Mouse (Mus musculus) layer of hippocampus, adult 8-10 months (tissue): ENCODE results near the gene Ccdc17. TPM values are rescaled to one million over a fixed set of nuclear protein-coding genes. Genes with fewer than 3 reads are reported as not detected.

Experiments
- DNase-seq, 2 experiments: peaks; one replicate each; pipeline ENCODE4 v3.0.0; 2022; ENCODE audit warnings: low spot score in 2 of 2
- total RNA-seq, 4 experiments: library from RNA; stranded (reverse); gene quantifications; 2 replicates each; pipeline ENCODE4 v1.2.4; 2022

The Ccdc17 gene
- 1 to 10 TPM; 4.7 to 7.1 (median 5.7) TPM for total RNA-seq

DNA sequence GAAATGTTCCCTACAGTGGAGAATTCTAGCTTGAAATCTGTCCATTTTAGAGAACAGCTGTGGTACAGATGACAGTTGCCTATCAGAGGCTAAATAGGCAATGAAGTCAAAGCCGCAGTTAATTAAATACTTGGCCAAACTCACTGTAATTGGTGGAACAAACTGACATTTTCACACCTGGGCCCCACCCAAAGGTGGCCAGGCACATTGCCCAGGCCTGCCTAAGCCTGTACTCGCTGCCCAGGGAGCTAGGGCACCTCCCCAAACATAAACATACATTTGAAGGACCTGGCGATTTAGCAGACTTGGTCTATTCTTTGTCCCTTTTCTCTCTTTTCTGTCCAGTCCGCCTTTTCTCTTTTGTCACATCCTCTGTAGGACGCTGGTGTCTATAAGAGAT lies at the start of gene Ccdc17:
Gene Ccdc17, plus strand, starts transcription at position 276 of the 400 bp plus-strand sequence.
- no peak for DNase-seq

DNA sequence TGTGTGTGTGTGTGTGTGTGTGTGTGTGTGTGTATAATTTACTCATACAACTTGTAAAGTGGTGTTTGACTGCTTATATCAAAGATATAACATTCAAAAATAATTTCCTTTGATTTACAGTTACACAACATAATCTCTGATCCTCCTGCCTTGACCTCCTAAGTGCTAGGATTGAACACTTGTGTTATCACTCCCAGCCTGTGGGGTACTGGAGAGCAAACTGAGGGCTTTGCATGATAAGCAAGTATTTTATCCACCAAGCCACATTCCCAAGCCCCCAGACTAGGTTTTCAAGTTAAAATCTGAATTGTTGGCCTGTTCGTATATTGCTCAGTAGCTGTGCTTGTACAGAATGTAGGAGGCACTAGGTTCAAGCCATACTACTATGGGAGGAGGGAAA lies 46.0 kb upstream of the Ccdc17 start:
- DNase-seq, result no peak

DNA sequence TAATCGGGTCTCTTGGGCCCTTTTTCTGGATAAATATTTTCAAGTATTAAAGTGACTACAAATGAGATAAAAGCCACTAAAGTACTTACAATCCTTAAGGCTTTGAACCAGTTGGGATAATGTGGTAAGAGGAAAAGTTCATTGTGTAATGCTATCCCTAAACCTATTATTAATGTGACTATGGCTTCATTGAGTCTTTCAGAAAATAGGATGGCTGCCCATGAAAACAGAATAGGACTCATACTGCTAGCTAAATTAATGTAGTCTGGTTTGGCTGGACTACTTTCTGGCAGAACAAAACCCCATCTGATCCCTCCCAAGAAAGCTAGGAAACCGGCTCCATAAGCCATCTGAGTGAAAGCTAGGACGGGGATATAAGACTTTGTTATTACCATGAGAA lies 43.4 kb upstream of the Ccdc17 start:
- no peak for DNase-seq

DNA sequence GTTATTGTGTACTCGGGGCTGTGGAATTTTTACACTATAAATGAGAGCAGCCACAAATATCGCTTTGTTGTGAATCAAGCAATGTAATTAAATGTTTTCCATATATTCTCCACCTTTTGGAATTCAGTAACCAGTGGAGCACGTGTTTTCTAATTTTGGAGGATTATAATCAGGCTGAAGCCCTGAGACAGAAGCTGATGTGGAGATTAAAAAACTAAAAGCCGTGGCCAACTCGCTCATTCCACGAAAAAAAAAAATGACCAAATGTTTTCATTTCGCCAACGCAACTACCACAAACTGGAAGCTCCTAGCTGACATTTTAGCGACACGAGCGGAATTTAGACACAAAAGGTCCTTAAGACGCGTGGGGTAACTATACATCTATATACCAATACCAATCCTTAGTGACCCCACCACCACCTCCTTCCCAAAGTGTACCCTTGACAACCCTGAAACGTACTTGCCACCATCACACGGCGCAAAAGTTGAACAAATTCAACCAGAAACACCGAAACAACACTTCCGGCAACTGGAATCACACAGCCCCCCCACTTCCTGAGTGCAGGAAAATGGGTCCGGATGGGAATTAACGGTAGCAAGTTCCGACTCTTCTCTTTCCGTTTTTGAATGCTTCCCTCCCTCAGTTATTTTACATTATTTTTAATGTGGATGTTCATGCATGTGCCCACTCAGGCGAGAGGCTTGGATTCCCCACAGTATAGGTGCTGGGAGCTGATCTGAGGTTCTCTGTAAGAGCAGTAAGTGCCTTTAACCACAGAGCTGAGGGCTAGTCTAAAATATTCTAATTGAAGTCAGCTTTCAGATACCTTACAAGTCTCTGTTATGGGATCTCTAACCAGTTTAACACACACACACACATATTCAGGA lies 40.8 kb upstream of the Ccdc17 start, which contains the start of gene Tmem69:
Gene Tmem69, minus strand, starts transcription at position 524 of the 888 bp plus-strand sequence.
- peak; percentile 66 to 77 for DNase-seq

DNA sequence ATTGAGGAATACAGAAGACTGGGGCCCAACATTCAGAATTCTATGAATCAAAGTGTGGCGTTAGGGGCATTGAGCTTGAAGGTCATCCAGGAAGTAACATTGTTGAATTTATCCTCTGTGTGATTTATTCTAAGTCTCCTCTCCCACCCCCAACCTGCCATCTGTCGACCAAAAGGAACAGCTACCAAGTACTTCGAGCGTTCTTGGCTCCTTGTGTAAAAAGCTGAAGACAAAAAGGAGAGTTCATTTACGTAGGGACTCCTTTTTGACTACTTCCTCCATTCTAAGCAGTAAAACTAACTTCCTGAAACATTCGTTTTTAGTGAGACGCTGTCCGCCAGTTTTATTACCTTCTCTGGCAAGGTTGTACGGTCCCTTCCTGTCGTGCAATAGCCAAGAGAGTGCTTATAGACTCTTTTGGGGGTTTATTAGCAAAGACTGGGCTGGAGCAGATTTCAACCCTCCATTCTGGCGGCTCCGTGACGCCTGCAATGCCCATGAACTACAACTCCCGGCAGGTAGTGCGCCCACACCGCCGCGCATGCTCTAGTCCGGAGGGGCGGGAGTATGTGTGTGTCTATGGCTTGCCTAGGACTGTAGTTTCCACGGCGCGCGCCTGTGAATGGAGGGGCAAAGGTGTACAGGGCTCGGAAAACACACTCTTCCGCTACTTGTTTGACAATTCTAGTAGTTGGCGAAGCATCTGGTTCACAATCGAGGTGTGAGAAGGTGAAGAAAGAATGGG lies 39.7 kb upstream of the Ccdc17 start:
- peak; percentile 92 to 93 for DNase-seq

DNA sequence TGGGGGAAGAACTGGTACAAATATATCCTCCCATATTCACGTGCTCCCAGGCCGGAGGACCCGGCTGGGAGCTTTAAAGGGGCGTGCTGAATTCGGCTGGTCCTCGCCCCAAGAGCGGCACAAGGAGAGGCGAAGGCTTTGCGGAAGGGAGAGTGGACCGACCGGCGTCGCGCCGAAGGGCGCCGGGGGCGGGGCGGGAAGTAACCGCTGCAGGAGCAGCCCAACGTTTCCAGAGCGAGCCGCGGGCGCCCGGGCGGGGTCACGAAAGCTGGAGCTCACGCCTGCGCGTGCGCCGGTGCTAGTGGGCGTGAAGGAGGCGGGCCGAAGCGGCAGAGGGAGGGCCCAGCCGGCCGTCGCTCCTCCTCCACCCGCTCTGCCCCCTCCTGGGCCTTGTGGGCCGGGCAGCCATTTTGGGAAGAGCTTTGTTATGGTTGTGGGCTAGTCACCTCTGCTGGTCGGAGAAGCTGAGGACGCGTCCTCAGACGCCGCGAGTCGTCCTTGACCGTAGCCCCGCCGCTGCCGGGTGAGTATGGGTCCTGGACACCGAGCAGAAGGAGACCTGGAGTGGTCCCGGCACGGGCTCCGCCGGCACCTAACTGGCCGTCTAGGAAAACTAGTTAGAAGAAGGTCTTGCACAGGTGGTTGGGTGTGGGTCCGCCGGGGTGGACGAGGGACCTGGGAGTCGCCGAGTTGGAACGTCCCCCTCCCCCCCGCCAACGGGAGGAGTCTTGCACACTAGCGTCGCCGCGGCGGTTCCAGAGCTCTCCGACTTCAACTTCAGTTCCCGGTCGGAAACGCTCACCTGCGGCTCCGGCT lies 38.9 kb upstream of the Ccdc17 start, which contains the start of gene Gpbp1l1:
Gene Gpbp1l1, plus strand, starts transcription at position 353 of the 816 bp plus-strand sequence.
- DNase-seq, result peak; percentile 95 to 97

DNA sequence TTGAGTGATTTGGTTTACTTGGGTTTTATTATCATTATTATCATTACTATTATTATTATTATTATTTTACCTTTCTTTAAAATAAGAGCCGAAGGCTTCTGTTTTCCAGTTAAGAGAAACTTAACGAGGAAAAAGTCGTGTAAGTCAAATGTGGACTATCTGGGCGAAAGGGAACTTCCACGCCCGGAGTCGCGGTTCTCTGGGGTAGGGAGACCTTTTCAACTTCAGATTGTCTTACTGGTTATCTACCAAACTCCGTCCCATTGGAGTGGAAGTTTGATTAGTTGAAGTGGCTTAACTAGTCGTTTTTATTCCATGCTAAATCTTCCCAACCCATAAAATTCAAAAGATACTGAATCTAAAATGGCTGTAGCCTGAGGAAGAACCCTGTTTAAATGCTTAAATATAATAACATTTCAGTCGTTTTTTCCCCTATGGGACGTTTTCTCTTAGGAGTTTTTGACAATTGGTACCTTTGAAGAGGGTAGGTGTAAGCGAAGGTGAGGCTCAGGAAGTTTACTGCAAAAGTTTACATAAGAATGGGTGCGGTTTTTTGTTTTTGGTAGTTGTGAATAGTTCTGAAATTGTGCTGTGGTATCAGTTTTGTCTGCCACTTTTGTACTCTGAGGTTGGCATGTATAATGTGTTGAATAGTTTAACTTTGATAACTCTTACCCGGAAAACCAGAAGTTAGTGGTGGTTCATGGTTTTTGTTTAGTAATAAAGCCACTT lies 38.1 kb upstream of the Ccdc17 start:
- no peak for DNase-seq

DNA sequence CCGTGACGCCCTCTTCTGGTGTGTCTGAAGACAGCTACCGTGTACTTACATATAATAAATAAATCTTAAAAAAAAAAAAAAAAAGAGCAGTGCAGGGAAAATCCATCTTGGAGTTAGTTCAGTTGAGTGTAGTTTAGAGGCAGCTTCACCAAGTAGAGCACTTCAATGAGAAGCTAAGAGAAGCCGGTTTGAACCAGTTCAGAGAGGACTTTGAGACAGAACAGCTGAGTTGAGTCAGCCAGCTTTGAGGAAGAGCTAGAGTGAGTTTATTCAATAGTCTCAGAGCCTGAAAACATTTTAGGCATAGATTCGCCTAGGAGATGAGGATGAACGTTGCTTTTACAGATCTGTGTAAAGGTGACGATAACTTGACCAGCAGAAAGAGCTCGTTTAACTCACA lies 661 bp upstream of the Ccdc17 start:
- DNase-seq, result no peak

DNA sequence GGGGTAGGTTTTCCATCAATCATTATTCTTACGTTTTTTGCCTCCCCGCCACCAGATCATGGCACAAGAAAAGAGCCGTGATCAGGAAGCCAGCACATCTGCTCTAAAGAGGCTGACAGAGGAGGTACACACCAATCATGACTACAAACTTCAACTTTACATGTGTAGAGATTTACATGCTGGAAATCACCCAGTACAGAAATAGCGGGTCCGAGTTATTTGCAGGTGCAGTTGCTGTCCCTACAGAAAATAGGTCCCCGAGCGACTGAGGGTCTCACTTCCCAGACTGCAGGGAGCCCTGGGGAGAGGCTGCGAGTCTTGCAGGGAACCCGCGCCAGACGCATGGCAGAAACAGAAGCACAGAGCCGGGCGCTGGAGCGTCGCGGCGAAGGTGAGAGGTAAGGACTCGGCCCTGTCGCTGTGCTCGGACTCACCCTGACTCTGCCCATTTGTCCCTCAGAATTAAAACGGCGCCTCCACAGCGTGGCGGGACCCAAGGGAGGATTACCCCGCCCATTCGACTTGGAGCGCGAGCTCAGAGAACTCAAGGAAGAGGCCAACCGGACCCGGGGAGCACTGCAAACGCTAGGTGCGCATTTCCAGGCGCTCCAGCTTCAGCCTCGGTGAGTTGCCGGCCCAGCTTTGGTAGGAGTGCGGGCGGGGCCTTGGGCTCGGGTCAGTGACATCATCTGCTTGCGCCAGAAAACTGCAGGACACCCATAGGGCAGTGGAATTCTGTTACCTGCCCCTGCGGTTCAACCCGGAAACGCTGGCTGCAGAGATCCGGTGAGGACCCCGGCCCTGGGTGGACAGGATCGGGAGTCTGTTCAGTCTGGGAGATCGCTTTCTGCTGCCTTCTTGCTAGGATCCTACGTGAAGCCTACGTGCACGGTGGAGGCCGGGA lies 776 bp downstream of the Ccdc17 start:
- peak; percentile 88 for DNase-seq

DNA sequence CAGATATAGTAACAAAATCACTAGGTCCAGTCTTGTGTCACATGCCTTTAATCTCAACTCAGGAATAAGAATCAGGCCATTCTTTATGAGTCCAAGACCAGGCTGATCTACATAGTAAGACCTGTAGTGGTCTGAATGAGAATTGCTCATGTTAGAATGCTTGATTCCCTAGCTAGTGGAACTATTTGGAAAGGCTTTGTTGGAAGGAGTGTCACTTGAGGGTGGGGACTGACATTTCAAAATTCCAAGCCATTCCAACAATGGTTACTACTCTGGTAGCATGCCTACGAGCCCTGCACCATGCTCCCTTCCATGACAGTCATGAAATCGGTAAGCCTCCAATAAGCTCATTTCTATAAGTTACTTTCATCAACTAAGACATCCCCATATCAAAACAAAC lies 16.2 kb downstream of the Ccdc17 start:
- no peak for DNase-seq

DNA sequence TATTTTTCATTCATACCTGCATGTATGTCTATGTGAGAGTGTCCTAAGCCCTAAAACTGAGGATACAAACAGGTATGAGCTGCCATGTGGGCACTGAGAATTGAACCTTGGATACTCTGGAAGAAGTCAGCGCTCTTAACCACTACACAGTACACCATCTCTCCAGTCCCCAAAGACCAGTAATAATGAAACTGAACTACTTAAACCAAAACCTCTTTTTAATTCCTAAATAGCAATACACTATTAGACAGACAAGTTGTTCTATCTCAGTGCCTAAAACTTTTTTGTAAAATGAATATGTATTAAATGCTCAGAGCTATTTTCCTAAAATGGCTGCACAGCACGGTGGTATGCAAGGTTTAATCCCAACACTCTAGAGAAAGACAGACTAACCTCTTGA lies 18.8 kb downstream of the Ccdc17 start:
- no peak for DNase-seq

DNA sequence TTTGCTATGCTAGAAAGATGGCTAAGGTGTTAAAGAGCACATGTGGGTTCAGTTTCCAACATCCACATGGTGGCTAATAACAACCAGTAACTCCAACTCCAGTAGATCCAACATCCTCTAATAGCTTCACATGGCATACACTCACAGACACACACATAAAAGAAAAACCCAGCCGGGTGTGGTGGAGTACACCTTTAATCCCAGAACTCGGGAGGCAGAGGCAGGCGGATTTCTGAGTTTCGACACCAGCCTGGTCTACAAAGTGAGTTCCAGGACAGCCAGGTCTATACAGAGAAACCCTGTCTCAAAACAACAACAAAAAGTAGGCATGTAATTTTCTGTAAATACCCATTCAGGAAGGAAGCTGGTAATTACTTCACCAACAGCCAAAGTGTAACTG lies 28.4 kb downstream of the Ccdc17 start:
- no peak for DNase-seq

DNA sequence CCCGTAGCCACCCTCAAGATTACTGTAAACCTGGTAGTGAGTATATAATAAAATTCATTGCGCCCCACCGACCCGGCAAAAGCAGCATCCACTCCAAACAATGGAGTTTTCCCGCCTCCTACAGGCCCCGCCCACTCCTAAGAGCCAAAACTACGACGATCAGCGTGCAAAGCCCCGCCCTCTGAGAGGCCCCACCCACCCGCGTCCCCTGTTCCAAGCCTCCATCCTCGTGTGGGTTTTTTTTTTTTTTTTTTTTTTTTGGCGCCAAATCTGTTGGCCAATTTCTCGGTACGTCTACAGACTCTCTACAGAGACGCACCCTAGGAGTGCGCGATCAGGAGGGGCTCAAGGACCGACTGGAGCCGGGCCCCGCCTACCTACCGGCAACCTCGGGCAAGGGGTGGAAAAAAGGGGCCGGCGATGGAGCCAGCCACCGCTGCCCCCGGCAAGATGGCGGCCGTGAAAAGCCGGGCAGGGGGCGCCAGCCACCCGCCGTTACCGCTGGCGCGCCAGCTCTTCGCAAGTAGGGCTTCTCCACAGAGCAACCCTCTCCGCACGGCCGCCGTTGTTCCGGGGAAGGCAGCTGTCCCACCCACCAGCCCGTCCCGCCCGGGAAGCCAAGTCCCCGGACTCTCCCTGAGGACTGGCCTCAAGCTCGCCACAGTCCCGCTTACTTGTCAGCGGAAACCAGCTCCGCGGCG lies 30.4 kb downstream of the Ccdc17 start:
- DNase-seq, result peak; percentile 30 to 48

DNA sequence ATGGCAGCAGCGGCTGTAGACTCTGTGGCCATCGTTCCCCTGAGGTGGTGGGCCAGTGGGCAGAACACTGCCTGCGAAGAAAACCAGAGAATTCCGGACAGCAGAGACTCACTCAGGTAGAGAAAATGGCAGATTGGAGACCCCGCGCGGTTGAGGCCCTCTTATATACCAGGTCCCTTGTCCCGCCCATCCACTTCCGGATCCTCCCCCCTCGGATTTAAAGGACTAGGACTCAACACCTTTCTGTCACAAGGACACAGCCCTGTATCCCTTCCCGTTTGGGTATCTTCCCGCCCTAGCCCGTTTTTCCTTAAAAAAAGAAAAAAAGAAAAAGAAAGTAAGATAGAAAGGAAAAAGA lies 30.9 kb downstream of the Ccdc17 start:
- peak; percentile 81 to 88 for DNase-seq

DNA sequence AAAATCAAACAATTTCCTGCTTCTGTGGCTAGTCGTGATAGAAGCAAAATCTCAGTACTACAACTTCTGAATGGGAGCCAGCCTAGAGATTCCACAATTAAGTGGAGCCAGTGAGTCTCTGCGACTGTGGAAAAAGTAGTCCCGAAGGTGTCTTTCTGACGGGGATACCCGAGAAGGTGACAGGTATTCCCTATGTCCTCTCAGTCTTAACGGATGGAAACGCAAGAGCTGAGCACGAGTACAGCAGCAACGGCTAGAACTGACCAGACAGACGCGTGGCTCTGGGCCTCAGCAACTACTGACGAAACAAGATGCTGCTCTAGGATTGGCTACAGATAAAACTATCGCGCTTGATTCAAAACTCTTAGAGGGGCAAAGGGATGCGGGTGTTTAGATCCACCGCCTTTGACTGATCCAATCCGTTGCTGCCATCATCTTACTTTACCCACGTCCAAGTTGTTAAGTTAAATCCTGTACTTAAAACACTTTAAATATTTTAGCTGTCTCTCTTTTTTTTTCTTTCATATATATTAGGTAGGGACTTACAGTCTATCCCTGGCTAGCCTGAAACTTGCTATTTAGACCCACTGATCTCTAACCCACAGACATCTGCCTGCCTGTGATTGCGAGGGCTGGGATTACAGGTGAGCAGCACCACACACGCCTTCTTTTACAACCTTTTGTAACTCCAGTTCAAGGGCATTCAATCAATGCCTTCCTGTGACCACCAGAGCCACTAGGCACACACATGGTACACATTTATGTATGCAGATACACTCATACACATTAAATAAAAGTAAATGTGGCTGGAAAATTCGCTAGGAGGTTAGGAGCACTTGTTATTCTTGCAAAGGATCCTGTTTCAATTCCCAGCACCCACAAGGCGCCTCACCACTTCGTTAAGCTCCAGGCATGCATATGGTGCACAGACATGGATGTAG lies 31.5 kb downstream of the Ccdc17 start, which contains the start of gene Nasp:
Gene Nasp, minus strand, starts transcription at position 220 of the 941 bp plus-strand sequence.
- peak; percentile 82 to 83 for DNase-seq

DNA sequence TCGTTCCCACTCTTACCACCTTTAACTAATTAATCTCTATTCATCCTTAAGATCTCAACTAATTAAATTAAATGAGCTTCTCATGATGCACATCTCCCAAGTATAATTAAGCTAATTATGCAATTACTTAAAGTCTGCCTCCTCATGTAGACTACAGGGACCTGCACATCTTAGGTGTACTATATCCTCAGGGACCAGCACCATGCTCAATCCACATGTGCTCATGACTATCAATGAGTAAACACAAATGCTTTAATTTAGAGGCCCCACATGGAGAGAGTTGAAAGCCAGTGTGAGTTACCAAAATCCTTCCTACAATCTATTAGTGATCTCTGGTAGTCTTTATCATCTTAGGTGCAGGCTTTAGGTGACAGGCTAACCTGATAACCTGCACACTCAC lies 38.7 kb downstream of the Ccdc17 start:
- no peak for DNase-seq

DNA sequence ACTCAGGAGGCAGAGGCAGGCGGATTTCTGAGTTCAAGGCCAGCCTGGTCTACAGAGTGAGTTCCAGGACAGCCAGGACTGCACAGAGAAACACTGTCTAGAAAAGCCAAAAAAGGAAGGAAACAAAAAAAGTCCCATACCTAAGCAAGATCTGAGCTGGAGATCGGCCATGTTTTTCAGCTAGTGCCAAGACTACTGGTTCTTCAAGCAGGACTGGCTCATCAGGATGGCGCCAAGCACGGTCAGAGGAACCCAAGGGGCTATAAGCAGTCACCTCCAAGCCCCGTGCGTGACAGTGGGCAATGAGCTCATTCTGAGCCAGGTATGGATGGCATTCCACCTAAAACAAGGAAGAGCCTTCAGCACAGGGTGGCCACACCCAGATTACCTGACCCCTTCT lies 42.4 kb downstream of the Ccdc17 start:
- no peak for DNase-seq

DNA sequence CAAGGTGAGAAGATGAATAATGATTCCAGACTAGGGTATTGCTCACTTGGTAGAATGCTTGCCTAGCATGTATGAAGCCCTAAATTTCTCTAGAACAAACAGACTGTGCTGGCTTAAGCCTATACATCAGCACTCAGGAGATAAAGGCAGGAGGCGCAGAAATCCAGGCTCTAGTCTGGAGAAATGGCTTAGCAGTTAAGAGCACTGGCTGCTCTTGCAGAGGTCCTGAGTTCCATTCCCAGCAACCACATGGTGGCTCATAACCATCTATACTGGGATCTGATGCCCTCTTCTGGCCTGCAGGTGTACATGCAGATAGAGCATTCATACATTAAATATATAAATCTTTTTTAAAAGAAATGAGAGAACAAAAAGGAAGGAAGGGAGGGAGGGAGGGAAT lies 45.6 kb downstream of the Ccdc17 start:
- no peak for DNase-seq
